8 mouse cellular contexts compared by ENCODE assay signal in genomic region chr12:112941156-112941775, GRCm38 (mm10). TPM values are rescaled to one million over a fixed set of nuclear protein-coding genes. Genes with fewer than 3 reads are reported as not detected.
DNase-seq lines count a peak whose midpoint lies in the region; ATAC-seq lines count a peak whose summit lies in the region.

No protein-coding gene starts in this region.

- H3K4me2 ChIP-seq in lung, embryonic 15.5 days = peak overlapping the region; percentile 86
- H3K4me2 ChIP-seq in heart, embryonic 14.5 days (ENCODE audit: low read length) = peak overlapping the region; percentile 90
- peak overlapping the region; percentile 82 for H3K4me2 ChIP-seq in midbrain, embryonic 15.5 days

- 0 out of 2 replicates have a peak, but pooled peaks have one; percentile 0 for ATAC-seq in lung, embryonic 15.5 days (ENCODE audit: borderline replicate concordance, extremely low read depth, low FRiP score, low TSS enrichment)
- no peak for ATAC-seq in heart, embryonic 14.5 days (ENCODE audit: insufficient number of reproducible peaks, insufficient read depth, low FRiP score, low read depth)
- peak; percentile 25 for ATAC-seq in midbrain, embryonic 15.5 days (replicated peaks)

- H3K36me3 ChIP-seq in lung, embryonic 15.5 days = no peaks in the 10 kb centered on the region
- no peaks in the 10 kb centered on the region for H3K36me3 ChIP-seq in heart, embryonic 14.5 days (ENCODE audit: control insufficient read depth, insufficient read depth, low read length)
- no peaks in the 10 kb centered on the region for H3K36me3 ChIP-seq in midbrain, embryonic 15.5 days (replicated peaks)

- no peak for DNase-seq in lung, postnatal 14 days
- peak; percentile 78 for DNase-seq in cerebellum, adult 9-10 months
- DNase-seq in kidney, postnatal 25 days = peak; percentile 57 to 61
- no peak for DNase-seq in gastrocnemius, adult 18-20 months (ENCODE audit: low spot score)
- DNase-seq in layer of hippocampus, adult 8-10 months (ENCODE audit: low spot score in 2 of 2) = no peak

- H3K27ac ChIP-seq in lung, embryonic 15.5 days = peak overlapping the region; percentile 93
- peak overlapping the region in 1 of 2 experiments; percentile 75; a peak in 1 of 4 replicates for H3K27ac ChIP-seq in heart, embryonic 14.5 days (replicated peaks in 1 of 2; ENCODE audit: control insufficient read depth in 1 of 2, insufficient read depth in 1 of 2, low read depth in 2 of 2, low read length in 2 of 2)
- H3K27ac ChIP-seq in midbrain, embryonic 15.5 days = 0 out of 2 replicates have a peak overlapping the region, but pooled peaks have one; percentile 81

- peaks cover 31% of the 10 kb centered on the region for H3K4me1 ChIP-seq in lung, embryonic 15.5 days
- peaks cover 10 to 17% of the 10 kb centered on the region in 2 experiments; a peak in 3 of 4 replicates for H3K4me1 ChIP-seq in heart, embryonic 14.5 days (ENCODE audit: control insufficient read depth in 2 of 2, insufficient read depth in 2 of 2, low read length in 2 of 2)
- peaks cover 21% of the 10 kb centered on the region for H3K4me1 ChIP-seq in midbrain, embryonic 15.5 days

- H3K9me3 ChIP-seq in lung, embryonic 15.5 days = no peaks in the 10 kb centered on the region
- H3K9me3 ChIP-seq in heart, embryonic 14.5 days (ENCODE audit: control insufficient read depth, low read length) = no peaks in the 10 kb centered on the region
- H3K9me3 ChIP-seq in midbrain, embryonic 15.5 days = no peaks in the 10 kb centered on the region

- H3K9ac ChIP-seq in lung, embryonic 15.5 days = peak overlapping the region; percentile 86
- H3K9ac ChIP-seq in heart, embryonic 14.5 days (ENCODE audit: low read length) = peak overlapping the region; percentile 83
- peak overlapping the region; percentile 86 for H3K9ac ChIP-seq in midbrain, embryonic 15.5 days

- H3K4me3 ChIP-seq in lung, embryonic 15.5 days = peak overlapping the region; percentile 89
- peak overlapping the region; percentile 54 to 74 for H3K4me3 ChIP-seq in heart, embryonic 14.5 days (ENCODE audit: control insufficient read depth in 1 of 2, insufficient read depth in 1 of 2, low read depth in 1 of 2, low read length in 2 of 2)
- H3K4me3 ChIP-seq in midbrain, embryonic 15.5 days = peak overlapping the region; percentile 85

- no peaks in the 10 kb centered on the region for H3K27me3 ChIP-seq in lung, embryonic 15.5 days
- 0 out of 2 replicates have a peak, but pooled peaks cover 3% of the 10 kb centered on the region for H3K27me3 ChIP-seq in heart, embryonic 14.5 days (ENCODE audit: control insufficient read depth, insufficient read depth, low read length)
- no peaks in the 10 kb centered on the region for H3K27me3 ChIP-seq in midbrain, embryonic 15.5 days (replicated peaks)

- 36% methylated on average over 10 of the region's 10 CpGs for WGBS in lung, embryonic 15.5 days
- WGBS in heart, embryonic 14.5 days = 42% methylated on average over 10 of the region's 10 CpGs
- WGBS in midbrain, embryonic 15.5 days = 40% methylated on average over 10 of the region's 10 CpGs

RNA-seq across cellular contexts. Expression of gene Nudt14, which starts 0.7 kb away (rescaled TPM):
- 103 and 120 TPM in 2 replicates for polyA plus RNA-seq in lung, embryonic 15.5 days (2015; fragmentation: Nextera tagmentation; extraction: Ambion mirVana)
- 44.2 and 53.9 TPM in 2 replicates for polyA plus RNA-seq in heart, embryonic 14.5 days (2014; fragmentation: Nextera tagmentation; extraction: Ambion mirVana)
- polyA plus RNA-seq in midbrain, embryonic 15.5 days (2015; fragmentation: Nextera tagmentation; extraction: Ambion mirVana) = 60.6 and 60.8 TPM in 2 replicates
- total RNA-seq in gastrocnemius, adult 18-20 months (2021) = 1 to 10 TPM; 6.5 to 7.6 TPM
- total RNA-seq in layer of hippocampus, adult 8-10 months (2022) = 10 to 100 TPM in 3 of 4 experiments, 1 to 10 TPM in 1; 9.7 to 12.1 (median 11.1) TPM

RNA-seq across cellular contexts. Expression of gene Jag2, which starts 11.7 kb away (rescaled TPM):
- 6.2 and 7.2 TPM in 2 replicates for polyA plus RNA-seq in lung, embryonic 15.5 days (2015; fragmentation: Nextera tagmentation; extraction: Ambion mirVana)
- polyA plus RNA-seq in heart, embryonic 14.5 days (2014; fragmentation: Nextera tagmentation; extraction: Ambion mirVana) = 3.4 and 4.7 TPM in 2 replicates
- polyA plus RNA-seq in midbrain, embryonic 15.5 days (2015; fragmentation: Nextera tagmentation; extraction: Ambion mirVana) = 16.4 and 18.4 TPM in 2 replicates
- total RNA-seq in gastrocnemius, adult 18-20 months (2021) = 10 to 100 TPM; 22.1 to 24.0 TPM
- 10 to 100 TPM; 47.1 to 61.1 (median 56.9) TPM for total RNA-seq in layer of hippocampus, adult 8-10 months (2022)

RNA-seq across cellular contexts. Expression of gene Btbd6, which starts 35.0 kb away (rescaled TPM):
- 25.7 and 28.1 TPM in 2 replicates for polyA plus RNA-seq in lung, embryonic 15.5 days (2015; fragmentation: Nextera tagmentation; extraction: Ambion mirVana)
- polyA plus RNA-seq in heart, embryonic 14.5 days (2014; fragmentation: Nextera tagmentation; extraction: Ambion mirVana) = 19.4 and 25.9 TPM in 2 replicates
- 57.4 and 60.2 TPM in 2 replicates for polyA plus RNA-seq in midbrain, embryonic 15.5 days (2015; fragmentation: Nextera tagmentation; extraction: Ambion mirVana)
- total RNA-seq in gastrocnemius, adult 18-20 months (2021) = 10 to 100 TPM; 19.6 to 20.4 TPM
- total RNA-seq in layer of hippocampus, adult 8-10 months (2022) = 10 to 100 TPM; 55.3 to 61.7 (median 58.9) TPM

RNA-seq across cellular contexts. Expression of gene Brf1, which starts 59.2 kb away (rescaled TPM):
- 56.1 and 63.3 TPM in 2 replicates for polyA plus RNA-seq in lung, embryonic 15.5 days (2015; fragmentation: Nextera tagmentation; extraction: Ambion mirVana)
- polyA plus RNA-seq in heart, embryonic 14.5 days (2014; fragmentation: Nextera tagmentation; extraction: Ambion mirVana) = 40.5 and 42.5 TPM in 2 replicates
- polyA plus RNA-seq in midbrain, embryonic 15.5 days (2015; fragmentation: Nextera tagmentation; extraction: Ambion mirVana) = 56.0 and 58.5 TPM in 2 replicates
- 10 to 100 TPM; 17.8 to 18.5 TPM for total RNA-seq in gastrocnemius, adult 18-20 months (2021)
- total RNA-seq in layer of hippocampus, adult 8-10 months (2022) = 10 to 100 TPM; 49.3 to 59.4 (median 57.4) TPM

Comparison
In these comparisons a context has a peak if more than half of its experiments do, and no peak if none do; other contexts are left out.
1. DNase-seq: peak in cerebellum, adult 9-10 months (single experiment) and kidney, postnatal 25 days (2 of 2); none in lung, postnatal 14 days (single experiment), gastrocnemius, adult 18-20 months (single experiment) and layer of hippocampus, adult 8-10 months (0 of 2).
2. Peak in every context shown above with its lines, with median percentiles within 50 percentile points of each other: H3K4me2 ChIP-seq, H3K4me3 ChIP-seq and H3K9ac ChIP-seq.